Mouse (Mus musculus) cerebellum, adult 9-10 months (tissue): ENCODE data around the gene Hmgb1.
A peak's percentile ranks its signal among the peaks of the same experiment; 100 is the strongest.

Source experiments
- DNase-seq: peaks from one replicate; pipeline ENCODE4 v3.0.0; 2022

Hmgb1 gene

GRCm38 (mm10) chr5:149016261-149016660 is 168.0 kb downstream of the Hmgb1 start:
- DNase-seq: no peak

GRCm38 (mm10) chr5:149015335-149016201 is 168.7 kb downstream of the Hmgb1 start:
- DNase-seq: no peak

DNA sequence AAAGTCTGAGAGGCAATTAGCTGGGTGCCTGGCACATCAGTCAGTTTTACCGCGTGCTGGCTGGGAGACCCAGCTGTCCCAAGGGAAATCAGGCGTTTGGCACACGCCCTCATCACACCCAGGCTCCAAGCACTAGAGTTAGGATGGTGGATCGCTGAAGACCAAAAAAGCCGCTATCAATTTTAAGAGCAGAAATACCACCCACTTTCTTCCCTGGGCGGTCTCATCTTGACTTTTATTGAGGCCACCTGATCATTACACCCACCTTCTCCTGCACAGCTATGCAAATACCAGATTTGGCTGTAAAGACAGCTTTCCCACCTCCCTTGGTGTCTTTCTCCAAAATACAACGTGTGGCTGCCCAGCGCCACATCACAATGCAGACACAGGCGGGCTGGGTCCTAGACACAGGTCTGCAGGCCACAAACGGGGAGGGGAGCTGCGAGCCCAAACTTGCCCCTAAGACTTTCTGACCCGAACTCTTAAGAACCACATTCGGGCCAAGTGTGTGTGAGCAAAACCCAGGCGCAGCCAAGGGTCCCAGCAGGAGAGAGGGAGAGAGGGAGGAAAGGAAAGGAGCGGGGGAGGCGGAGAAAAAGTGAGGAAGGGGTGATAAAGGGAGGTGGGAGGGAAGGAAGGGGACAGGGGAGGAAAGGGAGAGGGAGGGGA is 169.6 kb downstream of the Hmgb1 start:
- no peak for DNase-seq

GRCm38 (mm10) chr5:149013817-149014508 is 170.3 kb downstream of the Hmgb1 start:
- no peak for DNase-seq

DNA sequence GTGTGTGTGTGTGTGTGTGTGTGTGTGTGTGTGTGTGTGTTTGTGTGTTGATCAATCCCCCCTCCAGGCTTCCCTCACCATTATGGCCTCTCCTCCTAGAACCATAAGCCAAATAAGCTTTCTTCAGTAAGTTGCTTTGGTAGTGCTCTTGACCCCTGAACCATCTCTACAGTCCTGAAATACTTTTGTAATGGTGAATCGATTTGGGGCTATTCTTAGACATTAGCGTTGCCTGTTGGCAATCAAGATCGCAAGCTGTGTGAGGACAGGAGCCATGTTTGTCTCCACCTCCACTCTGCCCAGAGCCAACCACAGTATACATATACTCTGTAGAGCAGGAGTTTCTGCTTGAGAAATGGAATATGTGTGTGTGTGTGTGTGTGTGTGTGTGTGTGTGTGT is 175.2 kb downstream of the Hmgb1 start:
- DNase-seq: no peak

- no peak for DNase-seq
These were observed 177.0 kb downstream of the Hmgb1 start for GRCm38 (mm10) chr5:149007295-149007646.

- peak; percentile 100 for DNase-seq
These were observed 177.7 kb downstream of the Hmgb1 start for GRCm38 (mm10) chr5:149006362-149007294.

GRCm38 (mm10) chr5:149005701-149006361 is 178.5 kb downstream of the Hmgb1 start:
- DNase-seq: peak; percentile 33

DNA sequence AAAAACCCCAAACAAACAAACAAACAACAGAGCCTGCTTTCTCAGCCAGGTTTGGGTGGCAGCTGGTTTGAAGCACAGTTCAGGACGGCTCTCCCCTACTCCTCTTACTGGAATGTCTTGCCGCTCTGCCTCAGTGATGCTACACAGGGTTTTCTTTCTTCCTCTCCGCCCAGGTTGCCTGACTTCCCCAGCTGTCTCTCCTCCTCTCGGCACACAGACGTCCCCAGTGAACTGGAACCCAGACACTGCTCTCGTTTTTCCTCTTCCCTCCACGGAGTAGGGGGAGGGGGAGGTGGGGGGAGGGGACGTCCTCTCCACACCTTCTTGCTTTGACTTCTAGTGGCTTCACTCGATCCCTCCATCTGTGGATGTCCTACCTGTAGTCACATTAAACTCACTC is 179.2 kb downstream of the Hmgb1 start:
- DNase-seq: no peak

DNA sequence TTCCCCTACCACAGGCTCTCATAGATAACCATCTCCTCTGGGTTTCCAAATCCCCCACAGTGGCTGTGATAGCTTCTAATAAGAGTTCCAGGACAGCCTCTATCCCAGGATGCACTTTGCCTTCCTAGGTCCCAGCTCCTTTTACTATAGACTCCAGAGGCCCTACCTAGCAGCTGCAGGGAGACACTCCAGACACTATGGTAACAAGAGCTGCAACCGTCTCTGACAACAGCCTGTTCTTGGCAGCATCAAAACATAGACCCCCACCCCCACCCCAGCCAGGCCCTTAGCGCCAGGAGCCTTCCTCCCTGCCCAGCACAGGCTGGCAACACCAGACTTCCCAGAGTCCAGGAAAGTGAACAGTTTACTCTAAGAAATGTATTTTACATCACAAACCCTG is 181.2 kb downstream of the Hmgb1 start:
- no peak for DNase-seq

DNA sequence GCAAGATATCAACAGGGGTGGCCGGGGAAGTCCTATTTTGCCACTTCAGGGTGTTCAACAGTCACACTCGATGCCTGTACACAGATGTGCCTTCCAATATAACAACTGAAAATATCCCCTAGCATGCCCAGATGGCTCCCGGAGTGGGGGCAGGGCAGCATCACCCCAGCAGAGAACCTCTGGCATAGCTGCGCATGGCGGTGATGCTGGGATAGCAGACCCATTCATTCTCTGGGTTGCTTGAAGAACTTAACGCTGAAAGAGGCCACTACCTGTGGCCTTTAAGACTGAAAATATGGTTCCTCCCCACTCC is 181.5 kb downstream of the Hmgb1 start:
- no peak for DNase-seq

DNA sequence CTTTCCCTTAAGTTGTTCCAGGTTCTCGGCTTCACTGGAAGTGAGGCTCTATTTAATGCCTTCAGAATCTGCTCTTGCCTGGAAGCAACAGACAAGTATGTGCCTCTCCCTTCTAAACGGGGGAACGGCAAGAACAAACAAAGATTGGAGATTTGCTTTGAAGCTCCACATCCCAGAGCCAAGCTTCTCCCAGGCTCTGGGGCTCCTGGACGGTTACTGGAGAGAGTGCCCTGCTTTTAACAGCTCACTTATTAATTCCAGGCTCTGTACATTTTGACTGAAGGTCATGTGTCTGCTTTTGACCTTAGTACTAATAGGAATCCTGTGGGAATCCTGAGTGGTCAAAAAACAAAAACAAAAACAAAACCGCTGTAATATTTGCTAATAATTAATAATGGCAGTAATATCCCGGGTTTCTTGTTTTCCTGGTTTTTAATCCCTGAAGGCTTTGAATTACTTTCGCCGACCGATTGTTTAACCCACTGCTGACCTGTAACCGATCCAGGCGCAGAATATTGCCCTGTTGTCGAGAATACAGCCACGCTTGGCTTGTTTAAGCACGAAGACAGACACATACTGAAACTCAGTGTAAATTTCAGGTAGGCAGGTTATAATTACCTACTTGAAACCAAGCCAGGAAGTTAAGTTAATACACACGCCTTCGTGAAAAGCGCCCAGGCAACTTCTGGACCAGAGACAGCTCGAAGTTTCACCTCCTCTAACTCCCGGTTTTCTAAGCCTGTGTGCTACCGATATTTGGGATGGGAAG is 182.1 kb downstream of the Hmgb1 start:
- DNase-seq: no peak

DNA sequence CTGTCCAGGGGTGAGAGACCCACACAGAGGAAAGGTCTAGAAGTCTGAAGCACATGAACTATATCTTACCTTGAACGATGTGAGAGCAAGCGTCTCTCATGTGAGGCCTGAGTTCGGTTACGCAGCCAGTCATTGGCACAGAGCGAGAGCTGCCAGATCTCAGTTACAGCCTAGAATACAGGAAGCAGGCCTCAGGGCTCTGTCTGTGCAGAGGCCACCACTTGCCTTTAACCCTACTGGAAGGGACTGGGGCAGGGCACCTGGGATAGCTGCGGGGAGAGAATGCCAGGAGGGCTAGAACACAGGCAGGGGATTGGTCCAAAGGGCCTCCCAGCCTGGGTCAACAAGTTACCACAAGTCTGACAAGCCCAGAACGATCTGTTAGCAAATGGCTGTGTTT is 184.5 kb downstream of the Hmgb1 start:
- no peak for DNase-seq

DNA sequence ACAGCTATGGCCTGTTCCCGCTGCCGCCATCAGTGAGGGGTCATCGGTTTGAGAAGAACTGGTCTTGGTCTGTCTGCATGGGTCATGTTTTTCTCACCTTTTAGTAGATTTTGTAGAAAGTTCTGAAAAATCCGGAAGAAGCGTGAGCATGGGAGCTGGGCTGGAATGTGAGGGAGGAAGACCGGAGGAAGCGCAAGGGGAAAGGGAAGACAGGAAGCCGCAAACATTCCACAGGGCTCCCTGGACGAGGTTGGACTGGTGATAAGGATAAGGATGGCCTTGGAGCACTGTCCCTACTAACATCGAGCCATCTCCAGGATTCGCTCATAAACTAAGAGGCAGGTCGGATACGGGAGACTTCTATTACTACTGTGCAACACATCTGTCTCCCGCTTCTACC is 185.8 kb downstream of the Hmgb1 start:
- no peak for DNase-seq

DNA sequence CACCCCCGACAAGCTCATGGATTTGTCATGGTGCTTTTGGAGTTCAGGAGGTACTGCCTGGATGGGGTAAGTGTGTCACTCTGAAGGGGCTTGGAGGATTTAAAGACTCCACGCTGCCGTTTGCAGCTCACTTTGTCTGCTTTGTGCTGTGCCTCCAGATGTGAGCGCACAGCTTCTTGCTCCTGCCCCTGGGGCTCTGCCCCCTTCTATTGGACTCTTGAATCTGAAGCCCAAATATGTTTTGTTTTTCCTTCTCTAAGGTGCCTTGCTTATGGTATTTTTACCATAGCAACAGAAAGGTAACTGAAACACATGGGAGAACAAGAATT is 187.6 kb downstream of the Hmgb1 start:
- DNase-seq: no peak
